Mouse (Mus musculus): Measurements from ENCODE around the gene Gm17657.
"Not testable (repeated sequence)": the region's sequence is repeated elsewhere in the genome, so short reads cannot be mapped to it uniquely, and the experiment has no call there.

Gm17657 gene

DNA sequence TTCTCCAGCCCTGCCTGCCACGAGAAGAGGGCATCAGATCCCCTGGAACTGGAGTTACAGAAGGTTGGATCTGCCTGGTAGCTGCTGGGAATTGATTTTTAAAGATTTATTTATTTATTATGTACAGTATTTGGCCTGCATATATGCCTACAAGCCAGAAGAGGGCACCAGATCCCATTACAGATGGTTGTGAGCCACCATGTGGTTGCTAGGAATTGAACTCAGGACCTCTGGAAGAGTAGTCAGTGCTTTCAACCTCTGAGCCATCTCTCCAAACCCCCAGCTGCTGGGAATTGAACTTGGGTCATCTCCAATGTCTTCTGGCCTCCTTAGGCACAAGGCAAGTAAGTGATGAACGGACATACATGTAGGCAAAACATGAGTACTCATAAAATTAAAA, 5.4 kb downstream of the Gm17657 start:
- DNase-seq = no peak

- DNase-seq = no peak
Measured at GRCm38 (mm10) chr17:29542831-29543690, 6.4 kb downstream of the Gm17657 start.

- DNase-seq = peak; percentile 87 to 89
Measured at GRCm38 (mm10) chr17:29541419-29541818, 8.0 kb downstream of the Gm17657 start.

DNA sequence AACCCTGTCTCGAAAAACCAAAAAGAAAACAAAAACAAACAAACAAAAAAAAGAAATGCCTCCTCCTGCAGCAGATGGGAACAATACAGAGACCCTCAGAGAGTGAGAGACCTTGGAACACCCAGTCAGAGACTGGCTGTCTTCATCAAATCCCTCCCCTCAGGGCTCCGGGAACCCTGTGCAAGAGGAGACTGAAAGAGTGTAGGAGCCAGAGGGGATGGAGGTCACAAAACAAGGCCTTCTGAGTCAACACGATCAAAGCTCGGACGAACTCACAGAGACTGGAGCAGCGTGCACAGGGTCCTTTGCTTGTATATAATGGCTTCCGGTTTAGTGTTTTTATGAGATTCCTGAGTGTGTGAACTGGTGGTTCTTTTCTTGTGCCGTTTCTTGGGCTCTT, 9.0 kb downstream of the Gm17657 start:
- DNase-seq = no peak

DNA sequence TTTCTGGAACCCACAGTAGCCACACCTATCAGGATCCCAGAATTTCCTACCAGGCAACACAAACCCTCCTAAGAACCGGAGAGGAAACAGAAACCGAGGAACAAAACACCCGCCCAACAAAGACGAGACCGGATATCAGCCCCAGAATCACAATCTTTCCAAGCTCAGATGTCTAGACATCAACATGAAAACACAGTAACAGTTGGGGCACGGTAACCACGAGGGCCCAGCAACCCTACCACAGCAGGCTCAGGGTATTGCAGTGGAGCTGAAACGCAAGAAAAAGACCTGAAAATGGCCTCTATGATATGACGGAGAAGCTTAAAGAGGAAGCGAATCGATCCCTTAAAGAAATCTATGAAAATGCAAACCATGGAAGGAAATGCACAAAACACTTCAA, 15.6 kb downstream of the Gm17657 start:
- no peak for DNase-seq

GRCm38 (mm10) chr17:29531757-29532384, 17.6 kb downstream of the Gm17657 start:
- no peak for DNase-seq

DNA sequence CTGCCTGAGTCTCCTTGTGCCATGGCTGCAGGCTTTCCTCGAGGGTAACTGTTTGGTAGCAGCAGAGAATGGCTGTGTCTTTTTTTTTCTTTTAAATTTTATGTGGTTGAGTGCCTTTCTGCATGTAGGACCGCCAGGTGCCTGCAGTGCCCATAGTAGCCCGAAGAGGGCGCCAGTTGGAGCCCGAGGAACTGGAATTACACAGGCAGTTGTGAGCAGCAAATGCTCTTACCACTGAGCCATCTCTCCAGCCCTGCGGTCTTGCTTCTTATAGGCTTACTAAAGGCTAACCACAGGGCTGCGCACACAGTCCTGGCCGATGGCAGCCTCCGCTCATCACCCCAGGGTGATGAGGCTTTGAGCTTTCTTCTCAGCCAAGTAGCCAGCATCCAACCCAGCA, 18.2 kb downstream of the Gm17657 start:
- DNase-seq = no peak

DNA sequence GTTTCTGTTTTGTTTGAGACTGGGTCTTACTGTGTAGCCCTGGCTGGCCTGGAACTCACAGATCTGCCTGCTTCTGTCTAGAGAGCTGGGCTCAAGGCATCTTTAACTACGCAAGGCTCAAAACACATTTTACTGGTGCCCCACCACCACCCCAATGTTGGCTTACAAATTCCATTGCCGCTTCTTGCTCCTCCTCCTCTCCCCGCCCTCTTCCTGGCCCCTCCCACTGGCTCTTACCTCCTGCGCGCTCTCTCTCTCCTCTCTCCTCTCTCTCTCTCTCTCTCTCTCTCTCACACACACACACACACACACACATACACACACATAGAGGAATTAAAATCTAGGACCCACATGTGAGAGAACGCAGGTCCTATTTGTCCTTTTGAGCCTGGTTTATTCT, 18.9 kb downstream of the Gm17657 start:
- no peak for DNase-seq

- DNase-seq = no peak
Measured at GRCm38 (mm10) chr17:29528568-29529187, 20.8 kb downstream of the Gm17657 start.

- DNase-seq = no peak
Measured at GRCm38 (mm10) chr17:29525613-29526012, 23.8 kb downstream of the Gm17657 start.

- no peak for DNase-seq
Measured at GRCm38 (mm10) chr17:29519731-29520130, 29.7 kb downstream of the Gm17657 start.

DNA sequence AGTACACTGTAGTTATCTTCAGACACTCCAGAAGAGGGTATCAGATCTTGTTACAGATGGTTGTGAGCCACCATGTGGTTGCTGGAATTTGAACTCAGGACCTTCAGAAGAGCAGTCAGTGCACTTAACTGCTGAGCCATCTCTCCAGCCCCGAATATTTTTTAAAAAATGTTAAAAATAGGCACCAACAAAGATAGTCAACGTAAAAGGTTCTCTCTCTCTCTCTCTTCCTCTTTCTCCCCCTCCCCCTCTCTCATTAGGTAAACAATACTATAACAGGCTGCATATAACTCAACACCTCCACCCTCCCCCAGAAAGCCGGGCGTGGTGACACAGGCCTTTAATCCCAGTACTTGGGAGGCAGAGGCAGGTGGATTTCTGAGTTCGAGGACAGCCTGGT, 30.8 kb downstream of the Gm17657 start:
- not testable (repeated sequence) for DNase-seq

- DNase-seq = peak; percentile 77 to 79
Measured at GRCm38 (mm10) chr17:29514435-29514834, 35.0 kb downstream of the Gm17657 start.

DNA sequence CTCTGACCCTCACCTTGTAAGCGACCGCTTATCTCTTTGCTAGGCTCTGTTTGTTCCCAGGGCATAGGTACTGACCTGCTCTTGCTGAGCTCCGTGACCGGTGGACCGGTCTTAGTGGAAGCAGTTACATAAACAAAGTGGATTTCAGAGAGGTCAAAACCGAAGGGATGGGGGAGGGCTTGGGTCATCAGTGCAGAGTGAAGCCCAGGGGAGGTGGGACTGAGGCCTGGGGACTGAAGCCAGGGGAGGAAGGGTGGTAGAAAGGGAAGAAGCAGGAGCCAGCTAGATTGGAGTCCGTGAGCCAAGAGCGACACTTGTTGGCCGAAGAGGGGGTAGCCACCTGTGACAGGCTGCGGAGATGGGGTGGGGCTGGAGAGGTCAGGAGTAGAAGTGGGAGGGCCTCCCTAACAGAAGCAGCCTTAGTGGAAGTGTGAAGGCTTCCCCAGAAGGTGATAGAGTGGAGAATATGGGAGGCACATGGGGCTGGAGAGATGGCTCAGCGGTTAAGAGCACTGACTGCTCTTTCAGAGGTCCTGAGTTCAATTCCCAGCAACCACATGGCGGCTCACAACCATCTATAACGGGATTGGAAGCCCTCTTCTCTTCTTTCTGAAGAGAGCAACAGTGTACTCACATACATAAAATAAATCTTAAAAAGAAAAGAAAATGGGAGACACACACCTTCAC, 36.3 kb downstream of the Gm17657 start:
- DNase-seq = peak; percentile 77 to 82

DNA sequence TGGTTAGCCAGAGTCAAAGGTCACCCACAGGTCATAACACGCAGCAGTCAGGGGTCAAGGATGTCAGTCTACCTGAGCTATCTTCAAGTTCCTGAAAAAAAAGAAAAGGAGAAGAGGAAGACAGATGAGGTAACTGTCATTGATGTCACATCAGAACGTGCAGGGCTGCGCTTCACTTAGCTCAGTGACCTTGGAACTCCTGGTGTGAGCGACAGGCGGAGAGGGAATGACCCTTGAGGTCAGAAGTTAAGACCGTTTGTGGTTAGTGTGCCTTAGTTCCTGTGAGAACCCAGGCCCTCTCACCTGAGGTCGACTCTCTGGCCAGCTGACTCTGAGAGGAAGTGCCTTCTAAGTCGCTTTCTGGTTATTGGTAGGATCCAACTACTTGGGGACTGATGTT, 38.7 kb downstream of the Gm17657 start:
- DNase-seq = no peak

GRCm38 (mm10) chr17:29508927-29509608, 40.4 kb downstream of the Gm17657 start:
- no peak for DNase-seq

- DNase-seq = no peak
Measured at GRCm38 (mm10) chr17:29503700-29504099, 45.7 kb downstream of the Gm17657 start.

DNA sequence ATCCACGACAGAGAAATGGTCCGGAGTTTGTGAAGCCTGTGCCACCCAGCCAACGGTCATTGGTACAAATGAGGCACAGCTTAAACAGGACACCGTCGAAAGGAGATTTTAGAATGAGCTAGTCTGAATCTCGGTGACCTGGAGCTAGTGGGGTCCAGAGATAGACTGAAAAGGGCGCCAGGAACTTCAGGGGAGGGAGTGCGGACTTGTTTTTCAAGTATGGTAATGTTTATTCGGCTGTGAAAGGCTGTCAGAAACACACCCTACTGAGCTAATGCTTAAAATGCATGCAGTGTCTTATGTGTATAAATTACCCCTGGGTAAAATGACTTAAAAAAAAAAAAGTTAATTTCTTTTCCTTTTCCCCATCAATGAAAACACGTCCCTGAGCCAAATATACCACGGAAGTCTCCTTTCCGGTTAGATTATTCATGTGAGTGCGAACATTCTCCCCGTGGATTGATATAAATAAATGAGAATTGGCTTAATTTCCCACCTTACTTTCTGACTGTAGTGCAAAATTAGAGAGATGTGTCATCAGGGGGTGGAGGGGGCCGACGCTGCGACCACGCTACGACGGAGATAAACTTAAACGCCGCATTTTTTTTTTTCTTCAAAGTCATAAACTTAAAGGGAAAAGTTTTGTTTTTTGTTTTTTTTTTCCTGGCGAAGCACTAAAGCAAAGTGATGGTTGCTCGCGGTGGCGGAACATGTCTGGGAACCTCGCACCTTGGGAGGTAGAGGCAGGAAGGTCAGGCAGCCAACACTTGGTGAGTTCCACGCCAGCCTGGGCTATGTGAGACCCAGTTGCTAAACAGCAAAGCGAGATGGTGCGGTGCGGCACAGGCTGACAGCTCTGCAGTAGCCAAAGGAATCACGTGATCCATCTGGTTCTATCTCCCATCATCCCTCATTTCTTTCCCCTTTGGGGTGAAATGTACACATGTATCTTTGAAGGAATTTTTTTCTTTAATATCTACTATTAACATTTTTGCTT, 46.5 kb downstream of the Gm17657 start:
- no peak for DNase-seq

- DNase-seq = no peak
Measured at GRCm38 (mm10) chr17:29502005-29502668, 47.3 kb downstream of the Gm17657 start.

DNA sequence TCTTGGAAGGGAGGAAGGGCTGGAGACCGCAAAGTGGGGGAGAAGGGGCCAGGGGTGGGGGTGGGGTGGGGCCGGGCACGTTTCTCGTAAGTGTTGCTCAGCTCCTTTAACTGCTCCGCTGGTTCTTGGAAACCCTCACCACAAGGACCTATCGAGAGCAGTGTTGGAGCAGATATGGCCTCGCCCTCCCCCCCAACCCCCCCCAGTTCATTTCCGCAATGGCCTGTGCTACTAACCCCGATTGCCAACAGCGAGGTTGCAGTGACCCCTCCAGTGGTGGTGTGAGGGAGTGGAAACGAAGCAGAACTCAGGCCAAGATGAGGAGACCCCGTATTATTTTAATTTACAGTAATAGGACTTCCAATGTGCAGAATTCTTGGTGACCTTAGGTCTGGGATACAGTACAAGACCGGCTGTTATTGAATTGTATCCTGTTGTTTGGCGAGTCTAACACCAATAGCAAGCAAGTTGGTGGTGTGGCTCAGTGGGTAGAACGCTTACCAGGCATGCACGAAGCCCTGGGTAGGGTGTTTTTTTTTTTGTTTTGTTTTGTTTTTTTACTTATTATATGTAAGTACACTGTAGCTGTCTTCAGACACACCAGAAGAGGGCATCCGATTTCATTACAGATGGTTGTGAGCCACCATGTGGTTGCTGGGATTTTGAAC, 48.5 kb downstream of the Gm17657 start:
- peak; percentile 19 to 37 for DNase-seq
